Mouse (Mus musculus) left cerebral cortex, adult 2 months (tissue): ENCODE data around the gene Gm11172. TPM values are rescaled to one million over a fixed set of nuclear protein-coding genes. Genes with fewer than 3 reads are reported as not detected.

Experiments
- DNase-seq, 2 experiments: peaks; one replicate each; pipeline ENCODE4 v3.0.0; 2021 to 2022; ENCODE audit warnings: low spot score in 2 of 2, mixed read lengths in 1 of 2; ENCODE audit errors: extremely low spot score in 1 of 2
- H3K27ac ChIP-seq: fragments of 200-600 bp; 2 replicates; pipeline ENCODE4 v1.8.1; 2022
- H3K4me3 ChIP-seq: fragments of 200-600 bp; 2 replicates; pipeline ENCODE4 v1.8.1; 2022
- CTCF ChIP-seq: fragments of 200-600 bp; IDR thresholded peaks from 2 replicates; pipeline ENCODE4 v1.8.1; 2022; ENCODE audit warnings: antibody characterized with exemption, mild to moderate bottlenecking, moderate library complexity
- intact Hi-C: fragments of 180-260 bp; cut with DNase I; formaldehyde crosslinking; loops from one replicate; pipeline ENCODE4 v1.15.1; 2025
- long read RNA-seq, 2 experiments: library from polyadenylated mRNA; stranded (forward); transcript quantifications; one replicate each; pipeline ENCODE4 v2.0.0; 2021; ENCODE audit warnings: borderline mapping rate in 2 of 2
- total RNA-seq, 2 experiments: library from RNA; stranded (reverse); gene quantifications; 2 replicates each; pipeline ENCODE4 v1.2.3; 2021

The Gm11172 gene
- not detected for total RNA-seq
- long read RNA-seq, experiment 1, result 0 reads
- long read RNA-seq, experiment 2, result 0 reads

DNA sequence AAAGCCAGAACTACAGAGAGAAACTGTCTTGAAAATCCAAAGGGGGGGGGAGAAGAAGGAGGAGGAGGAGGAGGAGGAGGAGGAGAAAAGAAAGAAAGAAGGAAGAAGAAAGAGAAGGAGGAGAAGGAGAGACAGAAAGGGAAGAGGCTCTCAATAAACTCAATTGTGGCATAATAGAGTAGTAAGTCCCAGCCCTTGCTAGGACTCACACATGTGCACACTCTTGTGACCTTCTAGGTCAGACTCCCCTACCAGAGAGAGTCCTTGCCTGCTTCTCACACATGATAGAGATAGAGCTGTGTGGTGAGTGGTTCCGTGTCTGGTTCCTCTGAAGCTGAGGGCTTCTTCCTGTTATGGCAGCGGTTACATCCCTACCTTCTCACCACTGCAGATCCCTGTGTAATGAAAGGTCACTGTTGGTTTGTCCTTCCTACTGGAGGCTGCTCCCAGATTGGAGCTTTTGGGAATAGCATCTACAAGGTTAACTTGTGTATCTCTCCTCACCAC lies at the start of gene Gm11172:
TSS of gene Gm11172 (plus strand) at position 51 of the 507 bp plus-strand sequence.
- no peak for DNase-seq
- H3K4me3 ChIP-seq, result no peak within 1 kb of the TSS
- intact Hi-C loops, result no loop called here
- TF ChIP-seq CTCF, result no peak
- H3K27ac ChIP-seq, result no peak within 1 kb of the TSS

DNA sequence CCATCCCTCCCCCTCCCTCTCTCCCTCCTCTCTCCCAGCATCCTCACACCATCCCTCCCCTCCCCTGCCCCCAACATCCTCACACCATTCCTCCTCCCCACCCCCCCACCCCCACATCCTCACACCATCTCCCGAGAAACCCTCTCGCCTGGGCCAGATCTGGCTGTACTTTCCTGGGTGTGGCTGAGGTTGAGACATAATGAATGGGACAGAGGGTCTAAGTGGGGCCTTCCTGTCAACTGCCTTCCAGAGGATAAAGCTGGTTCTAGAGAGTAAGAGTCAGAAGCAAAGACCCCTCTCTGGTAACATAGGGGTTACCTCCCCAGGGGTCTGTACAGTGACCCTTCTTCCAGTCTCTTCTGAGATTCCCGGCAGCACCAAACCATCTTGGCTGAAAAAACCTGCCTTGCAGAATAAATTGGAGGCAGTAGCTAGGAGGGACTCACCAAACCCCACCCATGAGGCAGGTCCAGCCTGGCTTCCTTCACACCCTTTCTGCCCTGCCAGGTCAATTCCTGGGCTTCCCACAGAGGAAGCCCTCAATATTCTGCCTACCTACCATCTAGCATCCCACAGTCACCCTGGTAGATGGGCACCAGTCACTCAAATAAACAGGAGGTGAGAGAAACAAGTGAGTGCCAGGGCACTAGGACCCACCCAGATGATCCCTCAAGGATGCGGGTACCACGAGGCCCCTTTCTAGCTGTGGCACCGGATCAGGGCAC lies 49.0 kb upstream of the Gm11172 start:
- no peak for DNase-seq
- no peak overlapping the region for H3K4me3 ChIP-seq
- no peak overlapping the region for H3K27ac ChIP-seq
- intact Hi-C loops, result no loop called here
- TF ChIP-seq CTCF, result no peak

DNA sequence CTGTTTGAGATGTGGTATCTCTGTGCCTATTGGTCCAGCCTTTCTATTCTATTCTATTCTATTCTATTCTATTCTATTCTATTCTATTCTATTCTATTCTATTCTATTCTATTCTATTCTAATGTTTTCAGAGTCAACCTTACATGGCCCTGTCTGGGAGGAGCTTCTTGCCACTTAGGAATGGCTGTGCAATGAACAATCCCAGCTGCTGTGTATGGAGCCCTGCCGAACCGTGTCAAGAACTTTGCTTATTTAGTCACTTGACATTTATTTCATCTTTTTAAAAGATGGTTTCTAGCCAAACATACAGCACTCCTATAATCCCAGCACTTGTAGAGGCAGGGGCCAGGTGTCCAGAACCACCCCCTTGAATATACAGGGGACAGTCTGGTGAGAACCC lies 48.4 kb upstream of the Gm11172 start:
- intact Hi-C loops, result no loop called here
- TF ChIP-seq CTCF, result no peak

DNA sequence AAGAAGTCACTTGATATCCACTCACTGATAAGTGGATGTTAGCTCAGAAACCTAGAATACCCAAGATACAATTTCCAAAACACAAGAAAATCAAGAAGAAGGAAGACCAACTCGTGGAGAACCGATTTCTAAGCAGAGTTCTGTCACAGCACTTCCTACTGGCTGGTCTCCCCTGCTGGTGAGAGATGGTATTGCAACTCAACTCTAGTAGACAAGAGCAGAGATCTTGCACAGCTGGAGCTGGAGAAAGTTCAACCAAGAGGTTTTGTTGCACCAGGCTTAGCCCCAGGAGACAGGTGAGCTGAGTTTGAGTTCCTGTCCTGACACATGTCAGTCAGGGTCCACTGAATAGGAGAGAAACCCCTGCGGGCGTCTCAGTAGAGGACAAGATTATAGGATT lies 45.6 kb upstream of the Gm11172 start:
- intact Hi-C loops, result loop anchor here (5.0 kb wide), 1 partner anchor 100 kb away; no protein-coding TSS in a partner anchor
- no peak overlapping the region for H3K4me3 ChIP-seq
- no peak overlapping the region for H3K27ac ChIP-seq
- TF ChIP-seq CTCF, result peak; percentile 89
- DNase-seq, result peak; percentile 52 to 60

More for the DNA sequence above, 48.4 kb upstream of the Gm11172 start:
- H3K4me3 ChIP-seq, result no peak overlapping the region
- no peak overlapping the region for H3K27ac ChIP-seq
- DNase-seq, result no peak

DNA sequence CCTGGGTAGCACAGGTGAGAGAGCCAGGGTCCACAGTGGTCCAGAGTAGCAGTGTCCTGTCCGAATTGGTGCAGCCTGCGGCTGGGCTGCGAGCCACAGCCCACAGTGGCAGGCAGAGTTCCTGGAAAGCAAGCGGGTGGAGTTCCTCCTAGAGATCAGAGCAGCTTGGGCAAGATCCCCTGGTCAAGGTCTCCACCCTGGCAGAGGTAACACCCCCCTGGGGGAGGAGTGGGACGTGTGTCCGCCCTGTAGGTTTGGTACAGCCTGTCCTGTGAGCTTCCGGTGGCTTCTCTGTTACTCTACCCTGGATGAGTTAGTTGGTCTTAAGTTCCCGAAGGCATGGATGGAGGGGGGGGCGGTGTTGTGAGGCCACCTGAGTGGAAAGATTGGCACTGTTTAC lies 43.9 kb upstream of the Gm11172 start:
- intact Hi-C loops, result loop anchor here (5.0 kb wide), 1 partner anchor 102 kb away; no protein-coding TSS in a partner anchor
- no peak for DNase-seq
- Histone ChIP-seq H3K27ac (no peak overlapping the region), H3K4me3 (no peak overlapping the region)
- no peak for TF ChIP-seq CTCF

DNA sequence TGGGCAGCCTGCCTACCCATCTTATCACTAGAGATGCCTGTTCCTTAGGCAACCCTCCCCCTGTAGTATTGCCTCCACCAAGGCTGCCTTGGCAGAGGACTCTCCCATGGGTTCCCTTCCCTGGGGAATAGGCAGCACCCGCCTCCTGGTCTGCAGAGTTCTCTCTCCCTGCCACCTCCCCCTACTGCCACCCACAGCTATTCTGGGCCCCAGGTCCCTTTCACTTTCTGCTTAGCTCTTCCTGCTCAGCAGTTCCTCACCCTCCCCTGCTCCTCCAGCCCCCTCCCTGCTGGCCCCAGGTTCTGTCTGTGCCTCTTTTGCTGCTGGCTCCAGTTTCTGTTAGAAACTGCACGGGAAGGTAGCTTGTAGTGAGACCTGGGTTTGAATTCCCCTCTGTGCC lies 43.1 kb upstream of the Gm11172 start:
- Histone ChIP-seq H3K27ac (no peak overlapping the region), H3K4me3 (no peak overlapping the region)
- no peak for TF ChIP-seq CTCF
- intact Hi-C loops, result loop anchor here (5.0 kb wide), 1 partner anchor 102 kb away; no protein-coding TSS in a partner anchor
- DNase-seq, result peak; percentile 26 to 31

DNA sequence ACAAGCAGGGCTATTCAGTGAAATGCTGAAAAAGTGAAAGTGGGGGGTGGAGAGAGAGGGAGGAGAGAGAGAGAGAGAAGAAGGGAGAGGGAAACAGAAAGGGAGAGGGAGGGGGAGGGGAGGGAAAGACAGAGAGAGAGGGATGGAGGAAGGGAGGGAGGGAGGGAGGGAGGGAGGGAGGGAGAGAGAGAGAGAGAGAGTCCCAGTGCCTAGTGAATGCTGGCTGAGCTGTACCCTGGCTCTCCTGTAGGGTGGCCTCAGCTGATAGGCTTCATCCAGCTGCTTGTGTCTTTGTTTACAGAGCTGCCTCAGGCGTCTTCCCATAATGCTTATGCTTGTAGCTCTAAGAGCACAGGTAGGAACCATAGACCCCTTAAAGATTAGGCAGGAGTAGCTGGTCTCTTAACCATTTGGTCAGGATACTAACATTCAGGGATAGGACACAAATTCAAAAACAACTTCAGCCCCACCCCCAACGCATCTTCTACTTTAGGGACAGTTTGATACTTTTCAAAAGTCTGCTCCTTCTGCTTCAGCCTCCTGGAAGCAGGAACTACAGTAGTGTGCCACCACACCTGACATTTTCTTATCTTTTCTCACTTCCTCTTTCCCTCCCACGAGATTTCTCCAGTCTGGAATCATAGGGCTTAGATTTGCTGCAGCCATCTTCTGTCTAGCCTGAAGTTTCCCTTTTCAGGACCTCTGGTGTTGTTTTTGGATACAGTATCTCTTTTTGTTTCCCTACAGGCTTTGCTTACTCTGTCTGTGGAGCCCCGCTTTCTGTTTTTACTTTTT lies 42.0 kb upstream of the Gm11172 start:
- intact Hi-C loops, result no loop called here
- no peak; the same call in none of the 2 replicates for TF ChIP-seq CTCF
- DNase-seq, result no peak
- no peak overlapping the region for H3K4me3 ChIP-seq
- H3K27ac ChIP-seq, result no peak overlapping the region

DNA sequence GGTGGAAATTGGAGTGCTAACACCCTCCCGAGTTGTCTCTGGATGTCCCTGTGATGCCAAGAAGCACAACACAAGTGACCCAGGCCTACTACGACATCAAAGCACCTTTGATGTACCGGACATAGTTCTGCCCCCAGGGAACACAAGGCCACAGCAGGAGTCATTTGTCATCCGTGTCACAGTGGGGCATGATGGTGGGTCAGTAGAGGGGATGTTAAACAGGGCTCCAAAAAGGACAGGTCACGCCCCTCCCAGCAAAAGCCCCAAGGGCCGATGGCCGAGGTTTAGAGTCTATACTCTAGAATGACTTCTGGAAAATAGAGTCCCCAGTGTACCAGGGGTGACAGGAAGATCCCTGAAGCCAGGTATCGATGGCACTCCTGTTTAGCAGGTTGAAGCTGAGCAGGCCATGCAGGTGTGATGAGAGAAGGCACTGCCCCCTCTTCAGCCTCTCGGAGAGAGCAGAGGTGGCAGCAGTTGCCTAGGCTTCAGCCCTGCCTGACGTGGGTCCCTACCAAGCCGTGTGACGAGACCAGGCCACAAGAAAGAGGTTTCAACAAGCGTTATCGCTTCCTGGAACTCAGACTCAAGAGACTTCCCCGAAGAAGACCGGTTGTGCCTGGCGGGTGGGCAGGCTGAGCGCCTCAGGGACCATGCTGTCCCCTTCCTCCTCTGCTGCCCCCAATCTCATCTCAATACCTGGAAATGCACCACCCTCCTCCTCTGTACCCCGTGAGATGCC lies 40.8 kb upstream of the Gm11172 start:
- intact Hi-C loops, result no loop called here
- no peak overlapping the region for H3K27ac ChIP-seq
- TF ChIP-seq CTCF, result no peak
- no peak overlapping the region for H3K4me3 ChIP-seq
- DNase-seq, result no peak

DNA sequence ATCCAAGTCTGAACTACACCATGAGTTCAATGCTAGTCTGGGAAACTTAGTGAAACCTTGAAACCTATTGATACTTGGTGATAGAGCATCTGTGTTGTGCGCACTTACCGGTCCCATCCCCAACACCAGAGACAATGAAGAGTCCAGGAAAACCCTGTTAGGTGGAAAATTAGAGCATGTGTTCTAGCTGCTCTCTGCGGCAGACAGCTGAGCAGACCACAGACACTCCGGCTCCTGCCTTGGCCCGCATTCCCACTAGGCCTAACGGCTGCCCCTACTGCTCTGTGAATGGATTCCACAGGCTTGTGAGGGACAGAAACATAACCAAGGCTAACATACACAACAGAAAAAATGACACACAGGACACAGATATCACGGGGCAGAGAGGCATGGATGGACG lies 39.2 kb upstream of the Gm11172 start:
- Histone ChIP-seq H3K4me3 (no peak overlapping the region), H3K27ac (no peak overlapping the region)
- intact Hi-C loops, result no loop called here
- no peak for DNase-seq
- TF ChIP-seq CTCF, result no peak

DNA sequence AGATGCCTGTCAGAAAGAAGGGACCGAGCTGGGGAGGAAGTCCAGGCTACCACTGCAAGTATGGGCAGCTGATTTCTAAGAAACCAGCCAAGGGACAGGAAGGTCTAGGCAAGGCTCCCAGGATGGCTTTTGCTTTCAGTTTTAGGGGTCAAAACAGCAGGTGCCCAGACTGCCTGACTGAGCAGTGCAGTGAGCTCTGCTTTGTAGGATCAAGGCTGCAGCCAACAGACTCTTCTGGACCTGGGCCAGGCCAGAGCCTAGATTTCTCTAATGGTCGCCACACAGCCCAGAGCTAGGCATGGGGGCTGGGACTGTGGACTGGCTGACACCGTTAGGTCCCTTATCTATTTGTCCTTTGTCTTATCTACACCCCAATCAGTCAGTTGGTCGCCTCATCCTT lies 38.0 kb upstream of the Gm11172 start:
- intact Hi-C loops, result no loop called here
- H3K4me3 ChIP-seq, result no peak overlapping the region
- no peak overlapping the region for H3K27ac ChIP-seq
- no peak for TF ChIP-seq CTCF
- DNase-seq, result no peak

DNA sequence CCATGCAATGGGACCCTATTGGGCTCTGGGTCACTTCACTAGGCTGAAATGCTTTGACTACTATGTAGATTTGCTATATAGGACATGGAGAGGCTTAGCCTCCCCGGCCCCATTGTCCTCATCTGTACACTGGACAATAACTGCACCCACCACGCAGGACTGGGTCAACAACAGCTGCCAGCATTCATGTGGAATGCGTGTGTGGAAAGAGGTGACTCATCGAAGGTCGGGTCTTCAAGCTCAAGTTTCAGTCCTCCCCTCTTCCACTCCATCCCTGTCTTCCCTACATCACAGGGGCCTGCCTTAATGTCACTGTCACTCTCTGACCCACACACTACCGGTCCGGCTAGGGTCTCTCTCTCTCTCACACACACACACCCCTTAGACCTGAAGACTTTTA lies 36.4 kb upstream of the Gm11172 start:
- no peak for TF ChIP-seq CTCF
- no peak overlapping the region for H3K27ac ChIP-seq
- no peak overlapping the region for H3K4me3 ChIP-seq
- intact Hi-C loops, result no loop called here
- DNase-seq, result no peak
